Mouse (Mus musculus): ENCODE measurements around the gene 4930519P11Rik.
A peak's percentile ranks its signal among the peaks of the same experiment; 100 is the strongest.

GRCm38 (mm10) chr2:154569071-154569748, 44.0 kb downstream of the 4930519P11Rik start:
- TF ChIP-seq CTCF (IDR thresholded peaks at IDR 0.05; ENCODE audit: low read depth, low read length) = no peak
- TF ChIP-seq TAL1 (conservative IDR thresholded peaks at IDR 0.05; ENCODE audit: low read depth, low read length) = peak; percentile 58; the same call in 1 of the 2 replicates
- no peak for TF ChIP-seq POLR2AphosphoS5 (IDR thresholded peaks at IDR 0.05; ENCODE audit: insufficient replicate concordance, low read depth, low read length)
- no peak for TF ChIP-seq GATA1 (IDR thresholded peaks at IDR 0.05; ENCODE audit: borderline replicate concordance, low read length)
- TF ChIP-seq GATA2 (IDR thresholded peaks at IDR 0.05; ENCODE audit: borderline replicate concordance, low read depth, low read length) = peak; percentile 82; the same call in 1 of the 2 replicates
